Mouse (Mus musculus): ENCODE results near the gene Plekhg3. TPM values are rescaled to one million over a fixed set of nuclear protein-coding genes. Genes with fewer than 3 reads are reported as not detected.
A peak's percentile ranks its signal among the peaks of the same experiment; 100 is the strongest.

Plekhg3 gene
- total and polyA plus RNA-seq, 2 experiments from 2014 or later = 1.2 to 6.2 TPM

GRCm38 (mm10) chr12:76490798-76491197 lies 39.9 kb upstream of the Plekhg3 start:
- no peak for TF ChIP-seq CTCF (IDR thresholded peaks at IDR 0.05)
- Histone ChIP-seq H3K4me2 (ENCODE audit: low read depth, low read length, poor library complexity, severe bottlenecking) (no peak overlapping the region), H3K27ac (ENCODE audit: low read depth, low read length) (no peak overlapping the region), H3K9me3 (ENCODE audit: low read length) (no peaks in the 10 kb centered on the region), H3K9ac (replicated peaks; ENCODE audit: low read length, poor library complexity, severe bottlenecking) (no peak overlapping the region), H3K4me3 (ENCODE audit: low read depth, low read length) (no peak overlapping the region), H3K36me3 (ENCODE audit: insufficient read depth, low read length) (no peaks in the 10 kb centered on the region), H3K27me3 (ENCODE audit: insufficient read depth, low read length) (no peaks in the 10 kb centered on the region), H3K4me1 (ENCODE audit: insufficient read depth, low read length) (no peaks in the 10 kb centered on the region)
- DNase-seq (ENCODE audit: low spot score) = no peak
- 80% methylated on average over 1 of the region's 1 CpGs for WGBS
- no peak for ATAC-seq (ENCODE audit: low FRiP score)

DNA sequence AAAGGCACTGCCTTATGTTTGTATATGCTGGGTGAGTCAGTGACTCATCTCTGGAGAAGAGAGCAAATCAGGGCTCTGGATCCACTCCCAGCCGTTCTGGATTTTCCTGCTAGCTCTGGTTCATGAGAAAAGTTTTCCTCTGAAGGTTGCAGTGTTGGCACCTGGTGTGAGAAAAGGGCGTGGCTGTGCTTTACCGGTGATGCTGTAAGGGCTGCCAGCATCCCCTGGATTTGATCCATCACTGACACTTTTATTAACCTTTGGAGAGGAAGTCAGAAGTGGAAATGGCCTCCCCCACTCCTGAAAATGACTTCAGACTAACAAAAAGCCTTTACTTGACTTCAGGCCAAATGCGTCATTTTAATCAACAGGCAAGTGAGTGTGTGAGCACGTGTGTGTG lies 37.2 kb upstream of the Plekhg3 start:
- Histone ChIP-seq H3K4me3 (ENCODE audit: low read depth, low read length) (no peak overlapping the region), H3K27ac (ENCODE audit: low read depth, low read length) (no peak overlapping the region), H3K36me3 (ENCODE audit: insufficient read depth, low read length) (no peaks in the 10 kb centered on the region), H3K4me2 (ENCODE audit: low read depth, low read length, poor library complexity, severe bottlenecking) (no peak overlapping the region), H3K4me1 (ENCODE audit: insufficient read depth, low read length) (no peaks in the 10 kb centered on the region), H3K9ac (replicated peaks; ENCODE audit: low read length, poor library complexity, severe bottlenecking) (no peak overlapping the region), H3K9me3 (ENCODE audit: low read length) (no peaks in the 10 kb centered on the region), H3K27me3 (ENCODE audit: insufficient read depth, low read length) (no peaks in the 10 kb centered on the region)
- WGBS = 67% methylated on average over 5 of the region's 5 CpGs
- ATAC-seq (ENCODE audit: low FRiP score) (no peak), DNase-seq (ENCODE audit: low spot score) (no peak)
- TF ChIP-seq CTCF (IDR thresholded peaks at IDR 0.05) = no peak

DNA sequence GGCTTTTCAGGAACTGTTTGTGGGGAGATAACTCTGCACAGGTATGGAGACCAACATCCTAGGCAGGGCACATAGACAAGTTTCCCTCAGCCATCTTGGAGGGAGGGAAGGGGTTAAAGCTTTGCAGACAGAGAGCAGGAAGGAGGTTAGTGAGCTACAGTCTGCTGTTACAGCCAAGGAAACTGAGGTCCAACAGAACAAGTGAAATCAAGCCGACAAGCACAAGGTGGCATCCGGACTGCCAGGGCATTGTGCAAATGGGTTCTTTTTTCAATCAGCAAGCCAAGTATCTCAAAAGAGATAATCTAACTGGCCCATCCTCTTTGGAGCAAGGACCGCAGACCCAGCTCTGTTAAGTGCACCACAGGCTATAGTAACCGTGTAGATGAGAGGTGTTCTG lies 35.3 kb upstream of the Plekhg3 start:
- H3K27ac ChIP-seq (ENCODE audit: low read depth, low read length) = no peak overlapping the region
- WGBS = 78% methylated on average over 4 of the region's 4 CpGs
- no peak for DNase-seq (ENCODE audit: low spot score)

GRCm38 (mm10) chr12:76496324-76496723 lies 34.4 kb upstream of the Plekhg3 start:
- Histone ChIP-seq H3K9me3 (ENCODE audit: low read length) (no peaks in the 10 kb centered on the region), H3K4me2 (ENCODE audit: low read depth, low read length, poor library complexity, severe bottlenecking) (no peak overlapping the region), H3K27me3 (ENCODE audit: insufficient read depth, low read length) (no peaks in the 10 kb centered on the region), H3K4me1 (ENCODE audit: insufficient read depth, low read length) (no peaks in the 10 kb centered on the region), H3K27ac (ENCODE audit: low read depth, low read length) (no peak overlapping the region), H3K36me3 (ENCODE audit: insufficient read depth, low read length) (no peaks in the 10 kb centered on the region), H3K4me3 (ENCODE audit: low read depth, low read length) (no peak overlapping the region), H3K9ac (replicated peaks; ENCODE audit: low read length, poor library complexity, severe bottlenecking) (no peak overlapping the region)
- WGBS = 32% methylated on average over 12 of the region's 12 CpGs
- ATAC-seq (ENCODE audit: low FRiP score) (no peak), DNase-seq (ENCODE audit: low spot score) (peak; percentile 67)
- TF ChIP-seq CTCF (IDR thresholded peaks at IDR 0.05) = peak; percentile 75

More for the DNA sequence above, 35.3 kb upstream of the Plekhg3 start:
- Histone ChIP-seq H3K4me1 (ENCODE audit: insufficient read depth, low read length) (no peaks in the 10 kb centered on the region), H3K9ac (replicated peaks; ENCODE audit: low read length, poor library complexity, severe bottlenecking) (no peak overlapping the region), H3K36me3 (ENCODE audit: insufficient read depth, low read length) (no peaks in the 10 kb centered on the region), H3K4me2 (ENCODE audit: low read depth, low read length, poor library complexity, severe bottlenecking) (no peak overlapping the region), H3K27me3 (ENCODE audit: insufficient read depth, low read length) (no peaks in the 10 kb centered on the region), H3K4me3 (ENCODE audit: low read depth, low read length) (no peak overlapping the region), H3K9me3 (ENCODE audit: low read length) (no peaks in the 10 kb centered on the region)
- ATAC-seq (ENCODE audit: low FRiP score) = no peak
- TF ChIP-seq CTCF (IDR thresholded peaks at IDR 0.05) = no peak

- no peak for ATAC-seq (ENCODE audit: low FRiP score)
- no peak overlapping the region for H3K27ac ChIP-seq (ENCODE audit: low read depth, low read length)
These were observed 31.4 kb upstream of the Plekhg3 start for GRCm38 (mm10) chr12:76499276-76499675.

GRCm38 (mm10) chr12:76500055-76500454 lies 30.6 kb upstream of the Plekhg3 start:
- Histone ChIP-seq H3K4me1 (ENCODE audit: insufficient read depth, low read length) (no peaks in the 10 kb centered on the region), H3K36me3 (ENCODE audit: insufficient read depth, low read length) (no peaks in the 10 kb centered on the region), H3K9me3 (ENCODE audit: low read length) (no peaks in the 10 kb centered on the region), H3K4me3 (ENCODE audit: low read depth, low read length) (no peak overlapping the region), H3K27me3 (ENCODE audit: insufficient read depth, low read length) (no peaks in the 10 kb centered on the region), H3K4me2 (ENCODE audit: low read depth, low read length, poor library complexity, severe bottlenecking) (no peak overlapping the region), H3K27ac (ENCODE audit: low read depth, low read length) (no peak overlapping the region), H3K9ac (replicated peaks; ENCODE audit: low read length, poor library complexity, severe bottlenecking) (no peak overlapping the region)
- WGBS = 87% methylated on average over 6 of the region's 6 CpGs
- TF ChIP-seq CTCF (IDR thresholded peaks at IDR 0.05) = no peak
- DNase-seq (ENCODE audit: low spot score) = no peak
- ATAC-seq (ENCODE audit: low FRiP score) = no peak

More at GRCm38 (mm10) chr12:76499276-76499675, 31.4 kb upstream of the Plekhg3 start:
- H3K4me1 ChIP-seq (ENCODE audit: insufficient read depth, low read length) = no peaks in the 10 kb centered on the region
- H3K4me2 ChIP-seq (ENCODE audit: low read depth, low read length, poor library complexity, severe bottlenecking) = no peak overlapping the region
- H3K36me3 ChIP-seq (ENCODE audit: insufficient read depth, low read length) = no peaks in the 10 kb centered on the region
- H3K9ac ChIP-seq (replicated peaks; ENCODE audit: low read length, poor library complexity, severe bottlenecking) = no peak overlapping the region
- no peak for TF ChIP-seq CTCF (IDR thresholded peaks at IDR 0.05)
- no peak for DNase-seq (ENCODE audit: low spot score)
- H3K27me3 ChIP-seq (ENCODE audit: insufficient read depth, low read length) = no peaks in the 10 kb centered on the region
- H3K9me3 ChIP-seq (ENCODE audit: low read length) = no peaks in the 10 kb centered on the region
- 91% methylated on average over 9 of the region's 9 CpGs for WGBS
- H3K4me3 ChIP-seq (ENCODE audit: low read depth, low read length) = no peak overlapping the region
